Mouse (Mus musculus) megakaryocyte-erythroid progenitor cell, adult 5-6 weeks (primary cell): ENCODE measurements around the gene Tmem39a. TPM values are rescaled to one million over a fixed set of nuclear protein-coding genes. Genes with fewer than 3 reads are reported as not detected.

Experiments used
- ATAC-seq: replicated peaks from 2 replicates; pipeline ENCODE4 v1.8.0; 2016; ENCODE audit warnings: mild to moderate bottlenecking, inconsistent platforms; ENCODE audit not compliant: severe bottlenecking, poor library complexity, low FRiP score, low TSS enrichment
- total RNA-seq, 2 experiments: library from RNA; stranded (forward) in 1 of 2; stranded (reverse) in 1 of 2; fragments of 200-1000, 215-1000 nt in 1 of 2; fragments of >200 nt in 1 of 2; fragmentation: Nextera tagmentation in 1 of 2; gene quantifications; 2 replicates each; pipeline ENCODE4 v1.2.3; 2014 to 2017

The Tmem39a gene
- total RNA-seq, 2 experiments from 2014 or later: 23.8 to 32.5 TPM

DNA sequence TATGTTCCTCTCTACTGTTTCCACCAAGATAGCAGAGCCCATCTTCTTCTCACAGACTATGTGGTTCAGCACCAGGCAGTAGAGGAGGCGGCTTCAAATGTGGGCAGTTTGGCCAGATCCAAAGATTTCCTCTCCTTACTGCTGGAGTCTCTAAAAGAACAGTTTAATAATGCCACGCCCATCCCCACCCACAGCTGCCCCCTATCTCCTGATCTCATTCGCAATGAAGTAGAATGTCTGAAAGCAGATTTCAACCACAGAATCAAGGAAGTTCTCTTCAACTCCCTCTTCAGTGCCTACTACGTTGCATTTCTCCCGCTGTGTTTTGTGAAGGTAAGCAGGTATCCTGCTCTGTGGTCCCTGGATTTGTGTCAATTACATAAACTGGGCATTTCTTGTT lies 26.7 kb downstream of the Tmem39a start:
- peak; percentile 75 for ATAC-seq

DNA sequence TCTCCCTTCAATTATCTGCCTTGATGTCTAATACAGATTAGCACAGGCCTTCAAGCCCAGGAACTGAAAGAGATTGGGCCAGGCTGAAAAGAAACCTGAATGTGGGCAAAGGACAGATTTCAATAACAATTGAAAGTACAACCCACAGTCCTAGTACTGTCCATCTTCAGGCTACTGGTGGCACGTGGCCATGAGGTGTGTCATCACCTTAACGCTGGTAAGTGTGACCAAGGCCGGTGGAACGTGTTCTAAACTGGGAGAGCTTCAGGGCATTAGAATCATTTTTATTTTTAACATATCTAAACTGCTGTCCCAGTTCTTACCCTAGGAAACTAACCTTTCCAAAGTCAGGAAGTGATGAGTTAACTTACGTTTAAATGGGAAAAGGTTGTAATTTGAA lies 28.7 kb downstream of the Tmem39a start:
- ATAC-seq: no peak

DNA sequence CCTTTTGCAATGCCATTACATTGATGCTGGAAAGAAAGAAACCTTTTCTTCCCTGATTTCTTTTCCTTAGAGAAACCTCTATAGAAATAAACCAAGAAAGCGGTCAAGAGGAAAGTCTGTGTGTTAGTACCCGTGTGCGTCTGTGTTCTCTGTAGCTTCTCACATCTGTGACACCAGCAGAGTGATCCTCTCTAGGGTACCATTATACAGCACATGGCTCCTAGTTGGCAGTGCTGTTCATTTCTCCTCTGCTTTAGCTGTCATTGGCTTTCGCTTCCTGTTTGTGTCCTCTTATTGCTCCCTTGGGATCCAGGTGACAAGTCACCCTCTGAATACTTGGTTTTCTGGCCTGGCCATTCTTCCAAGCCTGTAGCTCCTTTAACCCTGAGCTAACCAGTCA lies 29.1 kb downstream of the Tmem39a start:
- no peak for ATAC-seq

DNA sequence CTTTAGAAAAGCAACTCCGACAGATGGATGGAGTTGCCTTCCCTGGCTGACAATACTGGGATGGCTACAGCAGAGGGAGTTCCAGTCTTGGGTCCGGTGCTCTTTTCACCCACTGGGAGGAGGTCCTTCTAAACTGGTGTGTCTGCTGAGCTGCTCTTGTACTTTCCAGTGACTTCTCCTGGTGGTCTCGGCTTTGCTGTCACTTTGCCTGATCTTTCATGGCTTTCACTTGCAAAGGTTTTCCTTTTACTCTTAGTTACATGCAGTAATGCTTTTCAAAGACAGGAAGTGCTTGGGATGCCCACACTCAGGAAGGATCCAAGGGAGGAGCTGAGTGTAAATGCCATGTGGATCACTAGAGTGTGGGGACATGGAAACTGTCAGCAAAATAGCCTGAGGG lies 33.0 kb downstream of the Tmem39a start:
- no peak for ATAC-seq

DNA sequence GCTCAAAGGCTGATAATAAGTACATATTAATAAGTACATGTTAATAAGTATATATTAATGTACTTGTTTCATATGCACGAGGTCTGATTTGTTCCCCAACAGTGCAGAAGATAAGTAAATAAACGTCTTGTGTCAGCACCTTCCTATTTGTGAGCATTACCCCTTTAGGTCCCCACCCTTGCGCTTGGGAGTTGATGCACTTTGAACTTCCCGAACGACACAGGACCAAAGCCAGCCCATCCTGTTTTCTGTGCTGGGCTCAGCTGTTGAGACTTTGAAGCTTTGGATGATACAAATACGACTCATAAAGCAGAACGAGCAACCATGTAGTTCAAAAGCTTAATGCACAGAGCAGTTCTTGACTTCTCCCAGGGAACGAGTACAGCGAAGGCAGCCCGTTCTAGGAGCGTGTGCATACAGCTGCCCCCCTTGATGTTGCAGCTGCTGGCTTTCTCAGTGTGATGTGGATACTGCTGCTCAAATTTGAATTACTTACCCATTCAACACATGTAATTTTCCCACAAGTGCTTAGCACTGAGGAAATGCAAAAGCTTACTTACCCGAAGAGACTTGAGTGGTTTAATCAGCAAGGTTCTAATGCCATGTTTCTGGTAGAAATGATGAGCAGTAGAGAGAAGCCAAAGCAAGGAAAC lies 33.7 kb downstream of the Tmem39a start:
- ATAC-seq: no peak

DNA sequence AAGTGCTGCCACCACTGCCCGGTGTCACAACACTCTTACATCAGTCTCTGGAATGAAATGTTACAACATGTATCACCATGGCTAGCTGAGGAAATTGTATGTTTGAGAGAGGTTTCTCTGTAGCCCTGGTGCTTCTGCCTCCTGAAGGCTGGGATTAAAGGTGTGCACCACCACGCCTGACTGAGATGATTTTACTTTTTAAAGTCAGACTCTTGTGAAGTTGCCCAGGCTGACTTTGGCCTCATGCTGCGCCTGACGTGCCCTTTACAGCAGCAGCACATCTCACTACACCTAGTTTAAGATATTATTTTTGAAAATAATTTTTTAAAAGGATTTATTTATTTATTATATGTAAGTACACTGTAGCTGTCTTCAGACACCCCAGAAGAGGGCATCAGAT lies 34.4 kb downstream of the Tmem39a start:
- ATAC-seq: no peak

DNA sequence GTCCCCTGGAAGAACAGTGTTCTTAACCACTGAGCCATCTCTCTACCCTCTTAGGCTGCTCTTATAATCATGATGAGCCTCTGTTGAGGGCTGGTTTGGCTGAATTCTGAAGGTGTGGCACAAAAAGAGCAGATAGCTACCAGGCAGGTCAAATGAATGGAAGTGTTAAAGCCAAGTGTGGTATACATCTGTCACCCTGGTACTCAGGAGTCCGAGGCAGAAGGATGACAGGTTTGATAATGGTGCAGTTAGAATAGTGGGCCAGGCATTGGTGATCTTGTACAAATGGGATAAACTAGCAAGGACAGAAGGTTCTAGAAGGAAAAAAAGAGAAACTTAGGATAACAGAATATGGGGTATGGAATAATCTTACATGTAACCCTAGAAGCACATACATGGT lies 35.9 kb downstream of the Tmem39a start:
- ATAC-seq: no peak

DNA sequence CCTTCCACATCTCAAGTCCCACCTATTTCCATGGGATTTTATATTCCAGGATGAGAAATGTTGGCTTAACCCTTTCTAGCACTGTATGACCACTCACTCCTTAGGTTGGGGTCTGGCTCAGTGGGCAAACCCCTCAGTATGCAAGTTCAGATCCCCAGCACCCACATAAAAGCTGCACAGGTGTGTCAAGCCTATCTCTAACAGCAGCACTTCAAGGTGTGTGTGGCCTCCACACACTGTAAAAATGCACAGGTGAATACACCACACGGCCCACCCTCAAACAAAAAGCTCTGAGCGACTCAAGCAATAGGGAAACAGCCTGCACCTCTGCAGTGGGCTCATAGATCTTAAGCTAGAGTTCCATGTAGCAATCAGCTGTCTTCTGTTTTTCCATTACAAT lies 37.6 kb downstream of the Tmem39a start:
- no peak for ATAC-seq

DNA sequence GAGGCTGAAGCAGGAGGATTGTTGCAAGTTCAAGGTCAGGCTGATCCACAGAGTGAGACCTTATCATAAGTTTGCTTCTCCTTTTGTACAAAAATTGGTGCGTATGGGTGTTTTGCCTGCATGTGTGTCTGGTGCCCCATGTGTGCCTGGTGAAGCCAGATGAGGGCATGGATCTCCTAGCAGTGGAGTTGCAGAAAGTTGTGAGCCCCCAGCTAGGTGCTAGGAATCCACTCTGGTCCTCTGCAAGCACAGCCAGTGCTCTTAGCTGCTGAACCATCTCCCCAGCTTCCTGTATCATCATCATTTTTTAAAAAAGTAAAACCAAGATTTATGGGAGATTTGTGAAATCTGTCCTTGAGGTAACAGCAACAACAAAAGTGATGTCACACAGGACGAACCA lies 38.2 kb downstream of the Tmem39a start:
- ATAC-seq: no peak

DNA sequence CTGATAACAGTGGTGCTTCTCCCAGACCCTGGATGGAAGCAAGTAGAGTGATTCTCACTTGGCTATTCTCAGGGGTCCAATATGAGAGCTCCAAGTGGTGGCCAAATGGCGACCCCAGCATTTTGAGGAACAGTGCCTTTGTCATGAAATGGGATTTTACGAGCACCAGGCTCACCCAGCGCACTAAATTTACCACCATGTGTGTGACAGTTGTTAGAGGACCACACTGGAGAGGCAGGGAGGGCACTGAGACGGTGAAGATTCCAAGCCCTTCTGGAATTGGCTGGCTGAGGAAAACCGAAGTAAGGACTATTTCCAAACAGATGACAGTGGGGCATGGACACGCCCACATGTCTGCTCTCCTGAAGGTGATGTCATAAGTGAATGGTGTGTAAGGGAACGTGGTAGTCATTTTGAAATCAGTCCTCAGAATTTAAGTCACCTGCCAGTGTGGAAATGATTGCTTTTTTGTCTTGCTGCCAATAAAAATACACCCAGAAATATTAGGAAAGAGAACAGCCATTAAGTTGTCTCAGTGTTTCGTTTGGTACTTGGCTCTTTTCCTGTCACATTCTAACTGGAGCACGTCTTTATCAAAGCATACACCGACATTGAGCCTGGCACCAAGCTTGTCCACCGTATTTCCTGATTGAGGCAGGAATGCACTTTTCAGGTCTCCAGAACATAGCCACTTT lies 40.6 kb downstream of the Tmem39a start:
- ATAC-seq: no peak

DNA sequence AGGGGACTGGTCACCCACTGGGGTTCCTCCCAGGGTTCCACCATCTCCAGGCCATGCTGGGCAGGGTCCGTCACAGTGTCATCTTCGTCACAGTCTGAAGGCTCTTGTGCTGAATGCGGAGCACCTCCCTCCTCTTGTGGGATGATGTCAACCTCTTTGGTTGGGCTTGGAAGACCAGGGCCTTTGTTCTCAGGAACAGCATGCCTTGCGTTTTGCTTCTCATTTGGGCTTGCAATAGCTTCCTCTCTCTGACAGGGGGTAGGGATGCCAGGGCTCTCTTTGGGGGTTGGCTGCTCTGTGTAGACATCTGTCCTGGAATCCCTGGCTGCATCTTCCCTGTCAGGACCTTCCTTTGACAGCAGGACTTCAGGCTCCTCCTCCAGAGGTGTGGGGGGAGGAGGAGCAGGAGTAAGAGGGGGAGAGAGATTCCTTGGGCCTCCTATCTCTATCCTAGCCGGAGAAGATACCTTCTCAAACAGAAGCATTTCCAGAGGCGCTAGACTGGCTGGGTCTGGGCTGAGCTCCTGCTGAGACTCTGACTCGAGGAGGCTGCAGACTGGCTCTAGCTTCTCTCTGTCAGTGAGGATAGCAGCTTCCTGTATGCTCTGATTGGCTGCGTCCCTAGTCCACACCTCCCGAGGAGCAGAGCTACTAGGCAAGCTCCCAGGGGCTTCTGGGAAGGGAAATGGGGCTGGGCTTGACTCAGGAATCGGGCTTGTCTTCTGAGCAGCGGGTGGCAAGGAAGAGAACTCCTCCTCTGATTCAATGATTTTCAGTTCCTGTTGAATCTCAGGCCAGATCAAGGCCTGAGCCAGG lies 44.7 kb downstream of the Tmem39a start:
- ATAC-seq: no peak

DNA sequence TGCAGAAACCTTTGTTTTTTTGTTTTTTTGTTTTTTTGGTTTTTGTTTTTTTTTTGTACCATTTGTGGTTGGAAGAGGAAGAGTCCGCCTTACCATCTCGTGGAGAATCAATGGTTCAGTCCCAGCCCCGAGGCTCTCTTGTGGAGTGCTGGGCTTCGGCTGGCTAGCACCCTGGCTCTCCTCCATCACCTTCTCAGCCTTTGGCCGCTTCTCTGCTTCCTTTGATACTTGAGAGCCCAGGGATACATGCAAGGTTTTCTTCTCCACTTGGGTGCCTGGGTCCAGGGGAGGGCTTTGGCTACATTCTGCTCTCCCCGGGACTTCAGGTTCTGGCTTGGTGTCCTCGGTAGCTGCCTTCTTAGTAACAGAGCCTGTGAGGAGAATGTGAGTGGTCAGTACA lies 48.0 kb downstream of the Tmem39a start:
- no peak for ATAC-seq

DNA sequence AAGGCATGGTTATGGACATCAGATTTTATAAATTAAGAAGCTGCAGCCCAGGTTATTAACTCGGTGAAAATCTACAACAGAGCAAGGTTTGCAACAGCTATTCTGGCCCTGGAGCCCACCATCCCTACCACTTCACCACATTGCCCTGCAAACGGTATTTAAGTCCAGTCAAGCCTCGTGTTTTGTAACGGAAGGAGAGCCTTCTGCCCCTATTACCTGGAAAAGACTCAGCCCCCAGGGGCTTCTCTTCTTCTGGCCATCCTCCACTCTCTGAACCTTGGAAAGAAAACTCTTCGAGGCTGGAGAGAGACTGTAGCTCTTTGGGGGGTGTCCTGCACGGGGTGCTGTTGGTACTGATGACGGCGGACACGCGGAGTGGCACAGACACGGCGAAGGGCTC lies 50.2 kb downstream of the Tmem39a start:
- ATAC-seq: no peak

DNA sequence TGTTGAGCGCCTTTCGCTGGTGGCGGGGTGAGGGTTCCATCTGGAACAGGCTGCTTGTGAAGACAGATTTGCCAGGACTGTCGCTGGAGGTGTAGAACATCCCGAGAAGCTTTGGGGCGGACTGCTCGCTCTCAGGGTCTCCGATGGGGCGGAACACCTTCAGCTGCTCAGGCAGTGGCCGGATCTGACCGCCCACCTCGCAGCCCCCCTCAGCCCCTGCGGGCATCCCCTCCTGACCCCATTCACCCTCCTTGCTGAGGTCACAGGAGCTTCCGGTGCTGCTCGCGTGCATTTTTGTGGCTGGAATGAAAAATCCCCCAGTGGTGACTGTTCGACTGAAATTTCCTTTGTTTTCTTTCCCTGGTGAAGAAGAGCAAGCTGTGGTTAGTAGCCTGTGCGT lies 50.6 kb downstream of the Tmem39a start:
- ATAC-seq: peak; percentile 57; the same call in 1 of the 2 replicates

DNA sequence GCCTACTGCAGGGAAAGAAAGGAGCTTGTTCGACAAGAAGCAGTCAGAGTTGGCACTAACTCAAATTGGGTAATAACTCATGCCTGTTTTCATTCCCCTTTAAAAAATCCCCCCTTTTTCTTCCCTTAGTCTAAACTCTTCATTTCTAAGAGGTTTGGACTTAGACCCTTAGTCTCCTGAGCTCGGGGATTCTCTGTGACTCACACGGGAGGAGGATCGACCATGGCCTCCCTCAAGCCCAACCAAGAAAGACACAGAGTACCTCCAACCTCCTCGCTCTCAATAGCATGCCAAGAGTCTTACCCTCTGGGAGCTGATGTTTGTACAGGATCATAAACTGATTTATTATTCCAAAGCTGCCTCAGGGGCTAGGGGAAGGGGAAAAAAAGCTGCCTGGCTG lies 54.1 kb downstream of the Tmem39a start:
- no peak for ATAC-seq

DNA sequence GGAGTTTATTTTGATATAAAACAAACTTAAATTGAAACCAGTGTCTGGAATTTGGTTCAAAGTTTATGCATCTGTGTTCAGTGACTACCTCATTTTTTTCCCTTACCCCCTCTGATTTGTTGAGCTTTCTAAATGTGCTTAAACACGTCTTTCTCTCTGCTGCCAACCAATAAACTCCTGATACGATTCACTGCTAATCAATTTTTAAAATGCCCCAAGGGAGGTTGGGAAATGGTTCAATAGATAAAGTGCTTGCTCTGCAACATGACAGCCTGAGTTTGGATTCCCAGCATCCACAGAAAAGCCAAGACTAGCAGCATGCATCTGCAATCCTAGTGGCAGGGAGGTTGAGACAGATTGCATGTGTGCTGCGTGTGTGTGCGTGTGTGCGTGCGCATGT lies 55.1 kb downstream of the Tmem39a start:
- ATAC-seq: no peak

DNA sequence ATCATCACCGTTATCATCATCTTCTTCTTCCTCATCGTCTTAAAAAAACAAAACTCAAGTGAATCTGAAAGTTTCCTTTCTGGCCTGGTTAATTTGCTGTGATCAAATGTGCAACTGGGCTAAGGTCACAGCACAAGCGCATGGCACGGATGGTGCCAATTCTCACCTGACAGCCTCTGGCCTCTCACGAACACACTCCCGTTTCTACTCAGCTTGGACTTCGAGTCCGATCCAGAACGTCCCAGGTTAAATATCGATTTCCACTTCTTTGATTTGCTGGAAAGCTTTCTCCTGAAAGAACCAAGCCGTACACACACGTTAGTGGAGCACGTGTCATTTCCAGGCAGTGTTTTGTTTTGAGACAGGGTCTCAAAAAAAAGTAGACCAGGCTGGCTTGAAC lies 59.5 kb downstream of the Tmem39a start:
- ATAC-seq: no peak

DNA sequence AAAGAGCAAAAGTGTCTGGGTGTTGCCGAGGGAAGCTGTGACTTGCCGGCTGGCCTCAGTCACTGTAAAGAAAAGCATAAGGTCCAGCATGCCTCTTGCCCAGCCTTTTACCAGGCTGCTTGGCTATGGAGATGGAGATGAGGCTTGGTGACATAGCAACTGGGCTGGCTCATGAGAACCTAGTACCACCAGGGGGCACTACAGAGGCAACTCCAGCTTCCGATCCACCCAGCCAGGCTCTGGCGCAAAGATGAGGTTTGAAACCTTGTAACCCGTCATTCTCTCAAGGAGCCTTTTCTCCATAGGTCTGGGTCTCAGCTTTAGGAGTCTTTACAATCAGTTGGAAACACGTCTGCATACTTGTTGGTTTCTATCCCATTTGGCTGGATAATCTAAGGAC lies 60.6 kb downstream of the Tmem39a start:
- ATAC-seq: peak; percentile 90

DNA sequence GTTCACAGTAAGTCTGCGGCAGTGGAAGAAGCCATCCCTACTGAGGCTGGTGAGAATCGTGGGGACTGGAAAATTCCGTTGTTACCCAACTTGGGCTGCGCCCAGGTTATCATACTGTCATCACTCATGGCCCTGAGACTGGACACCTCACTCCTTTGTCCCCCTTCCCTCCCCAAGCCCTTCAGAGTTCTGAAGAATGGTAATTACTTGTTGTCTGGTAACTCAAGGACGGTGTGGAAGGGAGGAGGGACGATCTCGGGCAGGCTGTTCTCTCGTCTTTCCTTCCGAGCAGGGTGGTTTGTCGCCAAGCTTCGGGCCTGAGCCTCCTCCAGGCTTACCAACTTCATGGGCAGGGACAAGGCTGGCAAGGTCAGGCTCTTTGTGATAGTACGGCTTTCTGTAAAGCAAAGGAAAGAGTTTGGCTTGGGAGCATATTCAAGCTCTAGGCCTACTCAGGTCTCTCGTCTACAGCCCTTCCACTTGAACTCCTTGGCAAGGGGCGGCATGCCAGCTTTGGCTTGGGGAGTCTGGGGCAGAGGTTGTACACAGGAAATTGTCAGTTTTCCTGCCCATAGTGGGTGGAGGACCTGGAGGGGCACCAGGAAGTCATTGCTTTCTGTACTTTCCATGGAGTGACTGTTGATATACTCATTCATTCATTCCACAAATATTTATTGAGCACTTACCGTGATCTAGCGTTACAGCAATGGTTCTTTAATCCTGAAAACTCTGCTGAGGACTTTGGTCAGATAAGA lies 62.4 kb downstream of the Tmem39a start:
- ATAC-seq: no peak

DNA sequence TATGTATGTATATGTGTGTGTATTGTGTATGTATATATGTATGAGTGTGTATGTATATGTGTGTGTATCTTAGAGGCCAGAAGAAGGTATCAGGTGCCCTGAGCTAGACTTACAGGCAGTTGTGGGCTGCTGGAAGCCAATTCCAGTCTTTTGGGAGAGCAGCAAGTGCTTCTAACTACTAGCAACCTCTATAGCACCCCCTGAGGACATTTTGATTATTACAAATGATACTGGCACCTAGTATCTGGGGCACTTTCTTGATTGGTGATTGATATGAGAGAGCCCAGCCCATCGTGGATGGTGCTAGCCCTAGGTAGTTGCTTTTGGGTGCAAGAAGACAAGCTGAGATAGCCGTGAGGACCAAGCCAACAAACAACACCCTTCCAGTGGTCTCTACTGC lies 63.8 kb downstream of the Tmem39a start:
- peak; percentile 58; the same call in 1 of the 2 replicates for ATAC-seq
